Mouse (Mus musculus) midbrain, embryonic 13.5 days (tissue): ENCODE measurements at regions not wholly inside any gene's neighbourhood (a gene's known extent, or its start where the extent isn't known, plus 50 kb on each side); places are given as distances from the start of the nearest gene placed in this dataset.

Experiments
- ATAC-seq: fragments of 200-750 bp; cut with Nextera tagmentation; 2 replicates; pipeline ENCODE4 v1.8.0; 2017; ENCODE audit warnings: mild to moderate bottlenecking, moderate TSS enrichment, moderate library complexity
- H3K27ac ChIP-seq: fragments of 300-500 bp; sonication (generic); 2 replicates; pipeline ENCODE4 v1.5.1; 2015; ENCODE audit warnings: inconsistent platforms, mild to moderate bottlenecking, moderate library complexity
- H3K27me3 ChIP-seq: fragments of 300-500 bp; sonication (generic); 2 replicates; pipeline ENCODE4 v1.6.1; 2015; ENCODE audit warnings: mild to moderate bottlenecking, inconsistent platforms
- H3K36me3 ChIP-seq: fragments of 300-500 bp; sonication (generic); 2 replicates; pipeline ENCODE4 v1.6.1; 2015; ENCODE audit warnings: mild to moderate bottlenecking, inconsistent platforms
- H3K4me1 ChIP-seq: fragments of 300-500 bp; sonication (generic); replicated peaks from 2 replicates; pipeline ENCODE4 v1.6.1; 2015; ENCODE audit warnings: inconsistent platforms
- H3K4me2 ChIP-seq: fragments of 300-500 bp; sonication (generic); replicated peaks from 2 replicates; pipeline ENCODE4 v1.6.1; 2015; ENCODE audit warnings: moderate library complexity, mild to moderate bottlenecking, inconsistent platforms
- H3K4me3 ChIP-seq: fragments of 300-500 bp; sonication (generic); replicated peaks from 2 replicates; pipeline ENCODE4 v1.5.1; 2015; ENCODE audit warnings: mild to moderate bottlenecking, inconsistent platforms
- H3K9ac ChIP-seq: fragments of 300-500 bp; sonication (generic); replicated peaks from 2 replicates; pipeline ENCODE4 v1.6.1; 2015; ENCODE audit warnings: mild to moderate bottlenecking, inconsistent platforms
- H3K9me3 ChIP-seq: fragments of 300-500 bp; sonication (generic); 2 replicates; pipeline ENCODE4 v1.6.1; 2016; ENCODE audit warnings: mild to moderate bottlenecking, inconsistent platforms
- WGBS: fragments of 180-500 bp; shearing (Covaris S2); methylation state at CpG from one replicate; pipeline ENCODE4 v1.1.7; 2015; 5-methylcytosine and 5-hydroxymethylcytosine counted together

GRCm38 (mm10) chr12:73445128-73445527 is 101.1 kb downstream of the Tmem30b start:
- H3K36me3 ChIP-seq, result no peaks in the 10 kb centered on the region
- H3K27me3 ChIP-seq, result no peaks in the 10 kb centered on the region
- H3K4me1 ChIP-seq, result no peaks in the 10 kb centered on the region
- no peak for ATAC-seq
- no peak overlapping the region for H3K4me2 ChIP-seq
- no peak overlapping the region for H3K9ac ChIP-seq
- no peaks in the 10 kb centered on the region for H3K9me3 ChIP-seq
- 65% methylated on average over 10 of the region's 10 CpGs for WGBS
- H3K4me3 ChIP-seq, result no peak overlapping the region
- H3K27ac ChIP-seq, result no peak overlapping the region

GRCm38 (mm10) chr12:73441326-73441725 is 104.9 kb downstream of the Tmem30b start:
- Histone ChIP-seq H3K9me3 (no peaks in the 10 kb centered on the region), H3K27ac (no peak overlapping the region), H3K4me3 (no peak overlapping the region), H3K4me1 (no peaks in the 10 kb centered on the region), H3K4me2 (no peak overlapping the region), H3K36me3 (no peaks in the 10 kb centered on the region), H3K9ac (no peak overlapping the region), H3K27me3 (no peaks in the 10 kb centered on the region)
- ATAC-seq, result no peak
- WGBS, result 94% methylated on average over 1 of the region's 1 CpGs

GRCm38 (mm10) chr12:73434684-73435083 is 111.5 kb downstream of the Tmem30b start:
- 87% methylated on average over 10 of the region's 10 CpGs for WGBS
- Histone ChIP-seq H3K36me3 (no peaks in the 10 kb centered on the region), H3K9ac (no peak overlapping the region), H3K9me3 (no peaks in the 10 kb centered on the region), H3K27ac (no peak overlapping the region), H3K27me3 (no peaks in the 10 kb centered on the region), H3K4me2 (no peak overlapping the region), H3K4me3 (no peak overlapping the region), H3K4me1 (no peaks in the 10 kb centered on the region)
- no peak for ATAC-seq

- Histone ChIP-seq H3K4me3 (no peak overlapping the region), H3K4me1 (no peaks in the 10 kb centered on the region), H3K9ac (no peak overlapping the region), H3K27ac (no peak overlapping the region), H3K36me3 (no peaks in the 10 kb centered on the region), H3K27me3 (no peaks in the 10 kb centered on the region), H3K9me3 (no peaks in the 10 kb centered on the region), H3K4me2 (no peak overlapping the region)
- no peak for ATAC-seq
- WGBS, result 86% methylated on average over 5 of the region's 5 CpGs
Measured at GRCm38 (mm10) chr12:73432546-73432945, 113.6 kb downstream of the Tmem30b start.

GRCm38 (mm10) chr12:73428171-73428570 is 118.0 kb downstream of the Tmem30b start:
- Histone ChIP-seq H3K4me3 (no peak overlapping the region), H3K36me3 (no peaks in the 10 kb centered on the region), H3K27ac (no peak overlapping the region), H3K9ac (no peak overlapping the region), H3K9me3 (no peaks in the 10 kb centered on the region), H3K4me1 (no peaks in the 10 kb centered on the region), H3K4me2 (no peak overlapping the region), H3K27me3 (no peaks in the 10 kb centered on the region)
- WGBS, result 73% methylated on average over 12 of the region's 12 CpGs
- ATAC-seq, result no peak

- H3K27ac ChIP-seq, result no peak overlapping the region
- H3K4me1 ChIP-seq, result no peaks in the 10 kb centered on the region
- WGBS, result 93% methylated on average over 7 of the region's 7 CpGs
- H3K4me2 ChIP-seq, result no peak overlapping the region
- H3K27me3 ChIP-seq, result no peaks in the 10 kb centered on the region
- no peak for ATAC-seq
- H3K36me3 ChIP-seq, result no peaks in the 10 kb centered on the region
- H3K9me3 ChIP-seq, result no peaks in the 10 kb centered on the region
- no peak overlapping the region for H3K9ac ChIP-seq
- H3K4me3 ChIP-seq, result no peak overlapping the region
Measured at GRCm38 (mm10) chr12:73424814-73425213, 121.4 kb downstream of the Tmem30b start.

- no peaks in the 10 kb centered on the region for H3K27me3 ChIP-seq
- WGBS, result 87% methylated on average over 3 of the region's 3 CpGs
- H3K4me3 ChIP-seq, result no peak overlapping the region
- H3K9me3 ChIP-seq, result no peaks in the 10 kb centered on the region
- H3K4me1 ChIP-seq, result peaks cover 11% of the 10 kb centered on the region; the same call in 1 of the 2 replicates
- no peak overlapping the region for H3K27ac ChIP-seq
- ATAC-seq, result no peak
- no peak overlapping the region for H3K9ac ChIP-seq
- no peaks in the 10 kb centered on the region for H3K36me3 ChIP-seq
- H3K4me2 ChIP-seq, result no peak overlapping the region
Measured at GRCm38 (mm10) chr12:73417101-73417500, 129.1 kb downstream of the Tmem30b start.

GRCm38 (mm10) chr12:73416367-73416897 is 129.8 kb downstream of the Tmem30b start:
- peak; percentile 70 for ATAC-seq
- Histone ChIP-seq H3K4me1 (peaks cover 11% of the 10 kb centered on the region; the same call in 1 of the 2 replicates), H3K36me3 (no peaks in the 10 kb centered on the region), H3K4me3 (no peak overlapping the region), H3K9ac (no peak overlapping the region), H3K4me2 (no peak overlapping the region), H3K27ac (peak overlapping the region; percentile 14; the same call in 1 of the 2 replicates), H3K9me3 (no peaks in the 10 kb centered on the region), H3K27me3 (no peaks in the 10 kb centered on the region)
- 48% methylated on average over 16 of the region's 16 CpGs for WGBS

GRCm38 (mm10) chr12:73415856-73416366 is 129.3 kb downstream of the Slc38a6 start:
- H3K27ac ChIP-seq, result peak overlapping the region; percentile 14; the same call in 1 of the 2 replicates
- ATAC-seq, result peak; percentile 71; the same call in 1 of the 2 replicates
- no peaks in the 10 kb centered on the region for H3K36me3 ChIP-seq

GRCm38 (mm10) chr12:73413439-73414196 is 127.0 kb downstream of the Slc38a6 start:
- Histone ChIP-seq H3K9me3 (no peaks in the 10 kb centered on the region), H3K4me1 (peaks cover 11% of the 10 kb centered on the region; the same call in 1 of the 2 replicates), H3K27ac (no peak overlapping the region), H3K27me3 (no peaks in the 10 kb centered on the region), H3K4me3 (no peak overlapping the region), H3K4me2 (no peak overlapping the region), H3K9ac (no peak overlapping the region), H3K36me3 (no peaks in the 10 kb centered on the region)
- ATAC-seq, result 0 out of 2 replicates have a peak, but pooled peaks have one; percentile 53
- WGBS, result 59% methylated on average over 15 of the region's 15 CpGs

More at GRCm38 (mm10) chr12:73415856-73416366, 129.3 kb downstream of the Slc38a6 start:
- Histone ChIP-seq H3K4me1 (peaks cover 11% of the 10 kb centered on the region; the same call in 1 of the 2 replicates), H3K27me3 (no peaks in the 10 kb centered on the region), H3K4me2 (no peak overlapping the region), H3K9ac (no peak overlapping the region), H3K9me3 (no peaks in the 10 kb centered on the region), H3K4me3 (no peak overlapping the region)
- WGBS, result 63% methylated on average over 7 of the region's 7 CpGs

- ATAC-seq, result no peak
- Histone ChIP-seq H3K27ac (no peak overlapping the region), H3K4me1 (peaks cover 11% of the 10 kb centered on the region; the same call in 1 of the 2 replicates), H3K27me3 (no peaks in the 10 kb centered on the region), H3K9ac (no peak overlapping the region), H3K4me3 (no peak overlapping the region), H3K4me2 (no peak overlapping the region), H3K36me3 (no peaks in the 10 kb centered on the region), H3K9me3 (no peaks in the 10 kb centered on the region)
- 95% methylated on average over 4 of the region's 4 CpGs for WGBS
Measured at GRCm38 (mm10) chr12:73412500-73412899, 125.9 kb downstream of the Slc38a6 start.

GRCm38 (mm10) chr12:73410924-73411323 is 124.3 kb downstream of the Slc38a6 start:
- 81% methylated on average over 7 of the region's 7 CpGs for WGBS
- Histone ChIP-seq H3K27ac (no peak overlapping the region), H3K4me3 (no peak overlapping the region), H3K27me3 (no peaks in the 10 kb centered on the region), H3K9me3 (no peaks in the 10 kb centered on the region), H3K4me1 (peaks cover 6% of the 10 kb centered on the region; the same call in 1 of the 2 replicates), H3K36me3 (no peaks in the 10 kb centered on the region), H3K4me2 (no peak overlapping the region), H3K9ac (no peak overlapping the region)
- no peak for ATAC-seq
